Mouse (Mus musculus) skeletal muscle tissue, adult 2 months (tissue): ENCODE results near the gene Cdk19.
A peak's percentile ranks its signal among the peaks of the same experiment; 100 is the strongest.

Source experiments
- DNase-seq: peaks from one replicate; pipeline ENCODE4 v3.0.0-alpha.2; 2012; ENCODE audit warnings: low read depth, low spot score

Cdk19 gene

DNA sequence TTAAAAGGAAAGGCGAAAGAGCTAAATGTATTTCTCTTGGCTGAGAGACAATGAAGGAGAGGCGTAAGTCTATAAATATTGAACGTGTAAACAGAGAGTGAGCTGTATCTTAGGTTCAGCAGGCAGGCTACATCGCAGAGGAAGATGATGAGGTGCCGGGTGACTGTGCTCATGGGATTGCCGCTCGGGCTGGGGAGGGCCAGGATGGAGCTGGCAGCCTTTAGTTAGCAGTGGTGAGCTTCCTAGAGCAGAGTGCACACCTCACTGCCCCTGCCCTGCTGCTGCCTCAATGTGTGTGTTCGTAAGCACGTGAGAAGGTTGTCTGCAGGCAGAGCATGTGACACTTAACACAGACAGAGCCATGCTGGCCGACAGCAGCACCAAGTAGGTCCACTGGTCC, 101.4 kb downstream of the Cdk19 start:
- no peak for DNase-seq

DNA sequence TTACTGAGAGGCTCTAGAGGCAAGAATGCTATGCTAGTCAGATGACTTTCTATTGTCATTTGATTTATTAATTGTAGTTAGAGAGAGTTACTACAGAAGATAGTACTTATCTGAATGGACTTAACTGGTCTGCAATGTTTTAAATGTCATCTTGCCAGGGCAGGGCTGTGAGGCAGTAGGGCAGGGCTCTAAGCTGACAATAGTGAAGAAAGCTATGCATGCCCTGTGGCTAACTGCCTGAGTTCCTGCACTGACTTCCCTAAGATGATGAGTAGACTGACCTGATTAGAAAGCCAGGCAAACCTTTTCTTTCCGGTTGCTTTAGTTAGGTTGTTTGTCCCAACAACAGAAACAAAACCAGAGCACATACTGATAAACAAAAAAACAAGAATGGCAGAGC, 102.7 kb downstream of the Cdk19 start:
- no peak for DNase-seq

DNA sequence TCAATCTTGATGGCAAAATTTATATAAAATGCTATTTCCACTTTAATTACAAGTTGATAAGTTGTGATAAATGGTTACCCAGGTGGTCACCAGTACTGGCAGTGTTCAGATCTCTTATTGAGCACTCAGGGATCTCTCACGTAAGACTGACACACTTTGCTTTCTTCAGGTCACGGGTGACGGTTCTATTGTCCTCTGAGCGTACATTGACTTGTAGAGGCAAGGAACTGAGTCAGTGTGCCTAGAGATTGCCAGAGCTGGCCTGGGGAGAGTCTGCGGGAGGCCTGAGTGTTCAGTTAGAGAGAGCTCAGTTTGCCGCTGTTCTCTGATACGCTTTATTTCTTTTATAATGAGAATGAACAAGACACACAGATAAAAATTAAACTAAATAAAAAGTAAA, 104.0 kb downstream of the Cdk19 start:
- DNase-seq = no peak

DNA sequence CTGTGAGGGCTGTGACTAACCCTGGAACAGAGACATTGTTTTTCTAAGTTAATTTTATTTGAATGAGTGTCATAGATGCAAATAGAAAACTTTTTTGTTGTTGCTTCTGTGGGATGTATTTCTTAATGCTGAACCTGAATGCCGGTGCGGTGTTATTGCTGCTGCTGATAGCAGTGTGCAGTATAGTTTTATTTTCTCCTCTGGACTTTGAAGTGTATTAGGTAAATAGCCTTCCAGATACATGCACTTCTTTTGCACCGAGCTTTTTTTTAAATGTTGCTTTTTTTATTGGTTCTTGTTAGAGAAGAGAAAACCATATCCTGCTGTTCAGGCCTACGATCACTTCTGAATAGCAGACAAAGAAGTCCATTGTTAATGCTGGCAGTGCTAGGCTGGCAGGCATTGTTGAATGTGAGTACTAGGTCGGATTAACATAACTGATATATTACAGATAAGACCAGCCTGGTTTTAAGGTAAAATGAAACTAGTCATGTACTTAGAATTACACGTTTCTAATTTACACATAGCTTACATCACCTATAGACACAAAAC, 104.5 kb downstream of the Cdk19 start:
- no peak for DNase-seq

DNA sequence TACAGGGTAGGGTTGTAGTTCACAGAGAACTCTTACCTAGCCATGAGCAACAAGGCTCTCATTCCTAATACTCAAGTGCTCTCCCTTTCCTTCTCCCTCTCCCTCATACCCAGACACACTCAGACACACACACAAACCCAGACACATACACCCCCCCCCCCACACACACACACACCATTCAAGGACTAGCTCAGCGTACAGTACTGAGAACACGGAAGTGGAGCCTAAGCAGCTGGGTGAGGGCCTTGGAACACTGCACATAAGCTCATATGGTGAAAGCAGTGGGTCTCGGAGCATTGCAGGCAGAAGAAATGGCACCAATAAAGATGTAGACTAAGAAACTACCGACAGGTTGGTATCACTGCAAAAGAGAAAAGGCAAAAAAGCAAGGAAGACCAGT, 105.2 kb downstream of the Cdk19 start:
- no peak for DNase-seq

DNA sequence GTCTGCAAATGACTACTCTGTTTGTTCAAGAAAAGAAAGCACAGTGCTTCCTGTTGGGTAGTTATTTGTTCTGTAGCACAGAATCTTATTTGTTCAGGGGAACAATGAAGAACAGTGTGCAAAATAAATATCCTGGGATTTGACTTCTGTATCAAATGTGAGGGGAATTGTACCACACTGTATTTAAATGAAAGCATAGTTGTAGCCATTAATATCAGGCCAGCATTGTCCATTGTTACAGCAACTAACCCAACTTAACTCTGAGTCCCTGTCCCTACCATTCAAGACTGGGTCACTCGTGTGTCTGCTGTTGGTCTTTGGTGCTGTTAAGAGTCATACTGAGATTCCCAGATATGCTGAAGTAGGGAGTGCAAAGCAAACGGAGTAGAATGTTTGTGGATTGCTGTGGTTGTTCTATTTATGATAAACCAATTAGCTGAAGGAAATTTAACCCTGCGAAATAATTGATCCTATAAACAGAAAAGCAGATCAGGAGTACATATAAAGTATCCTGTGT, 106.8 kb downstream of the Cdk19 start:
- no peak for DNase-seq

DNA sequence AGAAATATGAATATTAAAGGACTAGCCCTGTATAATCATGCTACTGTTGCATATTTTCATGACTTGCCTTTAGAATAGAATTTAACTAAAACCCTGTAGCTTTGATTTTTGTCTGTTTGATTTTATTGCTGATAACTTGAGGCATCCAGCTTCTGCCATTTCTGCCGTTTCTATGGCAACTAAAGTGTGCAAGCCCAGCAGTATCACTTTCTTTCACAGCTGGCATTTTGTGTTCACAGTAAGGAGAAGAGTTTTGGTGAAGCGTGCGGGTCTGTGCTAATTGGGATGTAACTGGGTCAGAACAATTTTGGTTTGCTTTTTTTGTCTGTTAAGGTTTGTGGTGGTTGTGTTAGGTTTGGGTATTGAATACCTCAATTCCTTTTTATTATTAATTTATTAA, 107.3 kb downstream of the Cdk19 start:
- no peak for DNase-seq

DNA sequence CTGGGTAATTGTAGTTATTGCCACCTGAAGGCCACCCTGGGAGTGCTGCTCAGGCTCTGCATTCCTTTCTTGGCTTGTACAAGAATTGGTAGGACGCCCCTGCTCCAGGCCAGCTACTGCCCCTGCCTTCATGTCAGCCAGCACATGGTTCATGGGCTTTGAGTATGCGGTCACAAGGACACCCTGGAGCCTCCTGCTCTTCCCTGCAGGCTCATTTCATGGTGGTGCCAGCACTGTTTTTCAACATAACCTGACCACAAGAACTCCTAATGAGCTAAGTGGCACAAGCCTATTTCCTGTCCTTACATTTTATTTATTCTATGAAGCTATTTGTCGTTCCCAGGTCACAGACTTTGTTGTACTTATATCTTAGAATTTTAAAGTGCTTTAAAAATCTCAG, 107.9 kb downstream of the Cdk19 start:
- DNase-seq = no peak

DNA sequence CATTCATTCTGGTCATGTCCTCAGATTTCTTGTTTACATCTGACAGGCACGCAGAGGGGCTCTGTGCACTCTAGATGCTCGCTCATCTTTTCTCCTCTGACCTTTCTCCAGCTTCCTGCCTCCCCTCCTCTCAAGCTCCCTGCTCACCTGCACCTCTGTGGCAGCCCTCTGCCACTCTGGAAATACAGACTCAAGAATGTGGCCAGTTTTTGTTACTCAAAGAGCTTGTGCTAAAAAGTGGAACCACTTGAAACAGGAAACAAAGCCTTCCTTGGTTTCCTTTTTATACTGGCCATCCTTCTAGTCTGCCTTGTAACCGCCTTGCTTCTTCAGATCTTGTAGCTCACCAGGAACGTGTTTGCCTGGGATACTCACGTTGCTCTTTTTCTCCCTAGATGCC, 108.6 kb downstream of the Cdk19 start:
- DNase-seq = no peak

DNA sequence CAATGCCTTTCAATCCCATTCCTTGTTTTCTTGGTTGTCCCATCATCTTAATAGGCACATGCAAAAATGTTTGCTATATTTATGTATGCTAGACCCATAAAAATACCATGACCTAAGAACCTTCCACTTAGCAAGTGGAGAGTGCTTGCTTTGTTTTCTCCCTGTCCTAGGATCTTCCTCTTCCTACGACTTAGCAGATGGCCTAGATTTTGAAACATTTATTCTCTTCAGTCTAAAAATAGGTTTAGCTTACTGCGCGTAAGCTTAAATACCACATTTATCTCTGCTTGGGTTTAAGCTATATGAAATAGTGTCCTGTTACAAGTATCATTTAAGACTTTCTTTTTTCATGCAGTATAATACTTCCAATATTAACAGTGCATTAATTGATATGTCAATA, 109.1 kb downstream of the Cdk19 start:
- DNase-seq = no peak

DNA sequence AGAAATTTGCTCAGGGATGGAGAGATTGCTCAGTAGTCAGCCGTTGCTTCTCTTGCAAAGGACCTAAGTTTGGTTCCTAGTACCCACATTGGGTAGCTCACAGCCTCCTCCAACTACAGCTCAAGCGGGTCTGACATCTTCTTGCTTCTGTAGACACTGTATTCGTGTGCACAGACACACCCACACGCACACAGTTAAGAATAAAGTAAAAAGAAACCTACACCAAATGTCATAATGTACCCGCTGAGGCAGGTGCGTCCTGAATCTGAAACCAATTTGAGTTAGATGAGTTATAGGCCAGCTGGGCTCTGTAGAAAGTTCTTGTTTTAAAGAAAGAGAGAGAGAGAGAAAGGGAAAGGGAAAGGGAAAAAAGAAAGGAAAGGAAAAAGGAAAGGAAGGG, 110.2 kb downstream of the Cdk19 start:
- DNase-seq = no peak

DNA sequence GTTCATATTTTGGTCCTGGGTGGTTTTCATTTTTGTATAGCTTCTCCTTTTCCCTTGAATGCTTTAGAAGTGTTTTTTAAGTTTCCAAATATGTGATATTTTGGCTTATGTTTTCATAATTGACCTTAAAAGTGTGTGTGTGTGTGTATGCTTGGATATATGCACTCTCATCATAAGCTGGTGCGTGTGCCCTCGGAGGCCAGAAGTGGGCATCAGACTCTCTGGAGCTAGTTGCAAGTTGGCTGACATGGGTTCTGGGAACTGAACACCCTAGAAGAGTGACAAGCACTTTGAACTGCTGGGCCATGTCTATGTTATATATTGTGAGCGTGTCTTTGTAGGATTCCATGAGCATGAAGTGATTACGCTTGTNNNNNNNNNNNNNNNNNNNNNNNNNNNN, 110.8 kb downstream of the Cdk19 start:
- no peak for DNase-seq

DNA sequence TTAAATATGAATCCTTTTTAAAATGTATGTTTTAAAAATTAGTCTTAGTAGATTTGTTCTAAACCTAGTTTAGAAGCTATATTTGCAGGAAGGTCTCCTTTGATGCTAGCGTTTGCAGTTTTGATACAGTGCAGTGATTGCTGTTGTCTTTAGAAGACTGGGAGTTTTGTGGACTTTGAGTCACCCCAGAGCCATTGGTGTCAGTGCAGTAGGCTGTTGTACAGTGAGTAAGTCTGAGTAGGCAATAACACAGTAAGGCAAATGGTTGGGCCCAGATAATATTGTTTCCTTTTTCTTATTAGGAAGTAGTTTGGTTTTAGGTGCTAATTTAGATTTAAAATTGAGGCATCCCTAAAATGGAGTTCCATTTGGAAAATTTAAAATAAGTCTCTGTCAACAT, 117.8 kb downstream of the Cdk19 start:
- no peak for DNase-seq

DNA sequence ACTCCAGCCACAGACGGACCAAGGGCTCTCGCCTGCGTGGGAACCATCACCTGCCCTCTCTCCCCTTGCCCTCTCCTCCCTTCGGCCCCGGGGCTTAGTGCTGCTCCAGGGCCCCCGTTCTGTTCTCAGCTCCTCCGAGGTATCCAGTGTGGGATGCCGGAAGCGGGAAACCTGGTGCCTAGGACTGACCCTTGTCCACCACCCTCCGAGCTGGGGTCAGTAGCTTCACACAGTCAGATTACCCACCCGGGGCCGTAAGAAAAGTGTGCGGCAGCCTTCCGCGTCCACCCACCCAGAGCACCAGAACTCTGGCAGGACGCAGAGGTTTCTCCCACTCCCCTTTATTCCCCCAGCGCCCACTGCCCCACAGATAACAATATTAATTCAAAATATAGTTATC, 119.8 kb downstream of the Cdk19 start:
- no peak for DNase-seq

DNA sequence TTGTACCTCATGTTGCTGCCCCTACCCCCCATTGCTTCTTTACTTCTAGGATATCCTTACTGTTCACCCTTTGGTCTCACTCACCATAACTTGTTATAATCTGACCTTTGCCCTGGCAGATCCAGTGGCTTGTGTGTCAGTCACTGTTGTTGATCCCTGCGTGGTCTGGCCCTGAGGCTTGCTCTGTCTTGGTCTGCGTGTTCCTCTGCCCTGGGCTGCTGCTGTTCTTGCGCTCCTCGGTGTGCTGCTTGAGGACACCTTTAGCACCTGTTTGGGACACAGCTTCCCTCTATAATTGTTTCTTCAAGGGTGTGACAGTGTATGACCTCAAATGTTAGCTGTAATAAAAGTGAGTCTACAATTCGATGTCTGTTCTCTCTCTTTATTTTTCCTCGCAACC, 122.0 kb downstream of the Cdk19 start:
- DNase-seq = no peak

DNA sequence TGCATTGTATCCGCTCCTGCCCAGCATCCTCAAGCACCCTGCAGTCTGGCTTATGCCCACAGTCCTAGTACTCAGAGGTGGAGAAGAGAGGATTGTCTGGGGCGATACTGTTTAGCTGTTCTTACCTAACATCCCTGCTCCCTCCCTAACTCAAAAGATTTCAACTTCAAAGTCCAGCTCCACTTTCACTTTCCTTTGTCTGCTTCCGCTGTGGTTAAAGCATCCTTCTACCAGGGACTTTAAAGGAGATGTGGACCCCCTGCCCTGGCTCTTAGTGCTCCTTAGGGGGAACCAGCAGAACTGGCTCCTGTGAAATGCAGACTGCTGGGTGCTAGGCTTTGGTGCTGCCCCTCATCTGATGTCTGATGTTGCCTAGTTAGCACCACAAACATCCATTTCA, 122.9 kb downstream of the Cdk19 start:
- DNase-seq = no peak

DNA sequence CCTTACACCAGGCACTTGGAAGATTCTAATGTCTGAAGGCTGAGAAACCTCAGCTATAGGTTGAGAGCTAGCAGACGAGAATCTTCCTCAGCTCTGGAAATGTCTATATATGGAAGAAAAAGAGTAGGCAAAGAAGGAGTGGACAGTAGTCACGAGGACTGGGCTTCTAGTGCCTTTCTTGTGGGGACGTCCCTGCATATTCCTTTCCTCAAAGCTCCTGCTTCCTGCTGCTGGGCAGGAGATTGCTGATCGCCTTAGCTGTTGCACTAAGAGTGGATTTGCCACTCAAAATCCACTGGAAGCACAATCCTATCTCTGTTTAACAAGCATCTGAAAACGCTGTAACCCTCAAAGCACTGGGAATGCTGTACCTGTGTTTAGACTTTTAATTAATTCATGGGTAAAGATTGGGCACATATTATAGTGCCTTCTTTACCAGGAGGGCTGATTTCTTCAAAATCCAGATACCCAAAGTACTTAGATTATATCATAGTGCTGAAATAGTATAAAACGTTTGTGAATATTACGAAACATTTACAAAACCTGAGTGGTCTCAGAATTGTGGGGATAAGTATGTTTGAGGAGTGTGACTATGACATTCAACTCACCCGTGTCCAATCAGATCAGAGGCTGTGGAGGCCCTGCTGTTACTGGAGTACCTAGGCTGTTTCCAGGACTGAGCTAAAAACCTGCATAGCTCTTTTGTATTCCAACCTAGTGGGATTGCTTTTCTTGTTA, 128.0 kb downstream of the Cdk19 start:
- no peak for DNase-seq

DNA sequence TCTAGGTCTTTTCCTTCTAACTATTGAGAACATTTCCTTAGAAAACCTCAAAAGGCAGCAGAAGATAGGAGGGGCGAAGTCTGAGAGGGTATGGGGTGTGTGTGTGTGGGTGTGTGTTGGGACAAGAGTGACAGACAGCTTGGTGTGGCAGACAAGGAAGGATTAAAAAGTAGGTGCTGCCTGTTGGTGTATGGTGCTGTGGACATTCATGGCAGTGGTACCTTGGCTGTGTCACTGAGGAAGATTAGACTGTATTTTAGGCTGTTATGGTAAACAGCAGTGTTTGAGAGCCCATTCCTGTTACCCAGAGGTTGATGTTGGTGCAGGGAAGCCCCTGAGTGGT, 128.5 kb downstream of the Cdk19 start:
- DNase-seq = no peak

DNA sequence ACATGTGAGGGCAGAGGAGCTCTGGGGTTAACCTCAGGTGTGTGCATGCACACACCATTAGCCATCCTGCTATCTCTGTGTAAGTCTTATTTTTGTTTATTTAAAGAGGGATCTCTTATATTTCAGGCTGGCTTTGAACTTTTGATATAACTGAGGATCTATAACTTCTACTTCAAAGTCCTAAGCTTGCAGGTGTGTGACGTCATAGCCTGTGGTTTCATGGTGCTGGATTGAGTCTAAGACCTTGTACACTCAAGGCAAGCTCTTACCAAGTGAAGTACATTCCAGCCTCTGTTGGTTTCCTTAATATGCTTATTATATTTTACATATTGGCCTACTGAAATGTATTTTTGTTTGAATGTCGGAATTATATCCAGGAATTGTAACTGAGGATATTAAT, 129.8 kb downstream of the Cdk19 start:
- DNase-seq = no peak

DNA sequence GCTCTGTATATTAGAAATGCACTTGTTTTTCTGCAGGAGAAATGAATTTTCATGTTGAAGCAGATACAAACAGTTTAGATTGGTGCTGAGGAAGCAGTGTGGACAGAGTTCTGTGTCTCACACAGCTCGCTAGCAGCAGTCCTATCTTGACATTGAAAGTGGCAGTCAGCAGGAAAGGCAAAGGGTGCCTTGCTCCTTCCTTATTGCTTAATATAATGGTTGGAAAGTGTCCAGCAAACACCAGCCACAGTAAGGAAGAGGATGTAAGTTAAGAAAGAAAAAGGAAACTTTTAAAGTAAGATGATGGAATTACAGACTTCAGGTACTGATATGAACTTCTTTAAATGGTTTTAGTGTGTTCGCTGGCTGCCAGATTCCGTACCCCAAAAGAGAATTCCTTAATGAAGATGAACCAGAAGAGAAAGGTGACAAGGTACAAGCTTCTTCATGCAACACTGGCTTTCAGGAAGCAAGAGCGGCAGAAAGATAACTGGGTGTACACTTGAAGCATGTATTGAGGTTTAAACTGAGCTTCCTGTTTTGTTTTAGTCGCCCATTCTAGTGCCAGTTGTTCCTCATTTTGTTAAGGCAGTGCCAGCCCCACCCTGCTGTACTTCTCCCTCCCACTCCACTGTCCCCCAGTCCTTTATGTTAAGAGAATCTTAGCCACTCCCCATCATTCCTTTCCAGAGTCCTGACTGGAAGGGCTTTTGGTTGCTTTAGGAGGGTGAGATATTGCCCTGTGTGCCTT, 137.3 kb downstream of the Cdk19 start:
- DNase-seq = peak; percentile 53

DNA sequence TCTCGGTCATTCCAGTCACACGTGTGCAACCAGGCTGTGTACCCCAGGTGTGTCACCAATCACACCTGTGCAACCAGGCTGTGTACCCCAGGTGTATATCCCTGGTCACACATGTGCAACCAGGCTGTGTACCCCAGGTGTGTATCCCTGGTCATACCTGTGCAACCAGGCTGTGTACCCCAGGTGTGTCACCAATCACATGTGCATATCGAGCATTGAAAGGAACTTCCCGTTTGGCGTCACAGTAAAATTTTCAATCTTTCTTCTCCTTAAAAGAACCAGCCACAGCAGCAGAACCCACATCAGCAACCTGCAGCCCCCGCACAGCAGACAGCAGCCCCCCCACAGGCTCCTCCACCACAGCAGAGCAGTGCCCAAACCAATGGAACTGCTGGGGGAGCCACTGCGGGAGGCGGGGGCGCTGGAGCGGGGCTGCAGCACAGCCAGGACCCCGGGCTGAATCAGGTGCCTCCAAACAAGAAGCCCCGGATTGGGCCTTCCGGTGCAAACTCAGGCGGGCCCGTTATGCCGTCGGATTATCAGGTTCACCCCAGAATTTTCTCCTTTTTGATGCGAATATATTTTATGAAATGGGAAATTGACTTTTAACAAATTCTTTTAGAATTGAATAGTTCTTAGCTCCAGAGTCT, 138.2 kb downstream of the Cdk19 start:
- no peak for DNase-seq

DNA sequence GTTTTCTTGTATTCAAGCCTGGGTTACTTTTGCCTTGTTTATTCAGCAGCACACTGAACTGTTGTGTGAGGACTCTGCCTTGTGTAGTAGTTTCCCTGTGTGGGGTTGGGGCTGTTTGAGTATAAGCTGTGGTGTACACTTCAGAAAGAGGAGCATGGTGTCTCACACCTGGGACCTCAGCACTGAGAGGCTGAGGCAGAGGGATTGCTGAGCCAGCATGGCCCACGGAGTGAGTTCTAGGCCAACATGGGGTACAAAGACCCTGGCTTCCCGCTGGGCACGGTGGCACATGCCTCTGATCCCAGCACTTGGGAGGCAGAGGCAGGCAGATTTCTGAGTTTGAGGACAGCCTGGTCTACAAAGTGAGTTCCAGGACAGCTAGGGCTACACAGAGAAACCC, 139.3 kb downstream of the Cdk19 start:
- no peak for DNase-seq

DNA sequence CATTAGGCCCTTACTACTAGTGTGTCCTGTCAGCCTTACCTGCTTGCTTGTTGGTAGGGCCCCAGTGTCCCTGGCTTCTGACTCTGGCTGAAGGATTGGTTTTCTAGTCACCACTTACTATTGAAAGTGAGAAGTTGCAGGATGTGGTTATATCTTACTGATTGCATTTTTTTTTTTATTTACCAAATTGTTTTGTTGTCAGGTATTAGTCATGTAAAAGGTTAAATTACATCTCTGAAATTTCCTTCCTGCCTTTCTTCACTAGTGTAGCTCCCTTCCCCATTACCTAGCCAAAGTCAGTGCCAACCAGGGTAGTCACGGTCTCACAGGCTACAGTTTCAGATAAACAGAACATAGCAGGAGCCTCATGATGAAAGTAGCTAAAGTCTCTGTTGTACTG, 139.9 kb downstream of the Cdk19 start:
- DNase-seq = no peak
